Mouse (Mus musculus): ENCODE measurements at regions not wholly inside any gene's neighbourhood (a gene's known extent, or its start where the extent isn't known, plus 50 kb on each side); places are given as distances from the start of the nearest gene placed in this dataset.

GRCm38 (mm10) chr3:66738201-66739062 is 242.8 kb upstream of the Rsrc1 start:
- no peak for DNase-seq

DNA sequence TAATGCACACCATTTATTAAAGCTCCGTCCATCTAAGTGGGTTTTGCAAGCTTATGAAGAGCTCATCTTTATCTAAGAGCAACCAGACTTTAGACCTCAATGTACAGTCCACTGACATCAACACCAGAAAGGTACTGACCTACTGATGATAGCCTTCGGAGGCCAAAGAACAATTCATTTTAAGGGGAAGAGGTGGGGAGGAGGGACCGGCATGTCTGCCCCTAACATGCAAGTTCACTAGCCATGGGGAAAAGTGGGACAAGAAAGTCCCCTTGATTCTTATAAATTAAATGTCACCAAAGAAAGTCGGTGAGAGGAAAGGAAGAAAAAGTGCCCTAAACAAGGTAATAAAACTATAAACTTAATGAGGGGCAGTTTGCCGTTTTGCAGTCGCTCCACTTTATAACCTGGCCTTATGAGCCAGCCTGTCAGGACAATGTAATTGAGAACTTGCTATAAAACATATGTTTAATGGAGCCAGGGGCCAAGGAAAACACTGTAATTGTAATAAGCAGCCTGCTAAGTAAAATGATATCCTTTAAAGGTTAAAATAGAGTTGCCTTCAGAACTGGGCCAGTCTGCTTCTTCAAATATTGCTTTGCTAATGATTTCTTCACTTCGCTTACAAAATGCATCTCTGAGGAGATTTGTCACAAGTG is 241.7 kb upstream of the Rsrc1 start:
- no peak for DNase-seq

- DNase-seq: no peak
Measured at GRCm38 (mm10) chr3:66744133-66744913, 236.9 kb upstream of the Rsrc1 start.

DNA sequence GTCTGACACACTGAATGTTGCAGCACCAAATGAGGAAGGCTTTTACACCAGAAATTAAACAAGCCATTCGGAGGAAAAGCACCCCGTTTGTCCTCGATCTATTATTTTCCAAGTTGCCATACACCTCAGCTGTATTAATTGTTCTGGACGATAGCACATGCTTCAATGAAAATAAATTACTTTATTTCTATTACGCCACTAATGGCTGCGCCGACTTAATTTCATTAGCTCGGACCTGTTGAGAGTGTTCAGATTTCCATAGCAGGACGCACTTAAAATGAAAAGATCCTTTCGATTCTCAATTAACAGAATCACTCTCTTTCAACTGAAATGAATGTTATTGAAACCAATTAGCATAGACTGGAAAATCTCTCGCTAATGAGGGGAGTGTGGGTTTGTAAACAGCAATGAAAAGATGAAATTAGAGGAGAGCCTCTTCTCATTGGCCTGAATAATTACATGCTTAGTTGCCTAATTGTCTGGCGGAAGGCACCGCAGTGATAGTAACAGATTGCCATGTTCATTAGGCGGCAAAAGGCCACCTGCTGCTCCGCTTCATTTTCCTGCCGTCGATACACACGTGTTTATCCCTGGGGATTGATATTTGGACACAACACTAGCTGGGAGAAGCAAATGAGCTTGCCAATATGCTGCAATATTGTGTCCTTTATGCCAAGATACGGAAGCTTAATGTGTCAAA is 234.7 kb upstream of the Rsrc1 start:
- no peak for DNase-seq

GRCm38 (mm10) chr3:66747073-66747710 is 234.0 kb upstream of the Rsrc1 start:
- no peak for DNase-seq

DNA sequence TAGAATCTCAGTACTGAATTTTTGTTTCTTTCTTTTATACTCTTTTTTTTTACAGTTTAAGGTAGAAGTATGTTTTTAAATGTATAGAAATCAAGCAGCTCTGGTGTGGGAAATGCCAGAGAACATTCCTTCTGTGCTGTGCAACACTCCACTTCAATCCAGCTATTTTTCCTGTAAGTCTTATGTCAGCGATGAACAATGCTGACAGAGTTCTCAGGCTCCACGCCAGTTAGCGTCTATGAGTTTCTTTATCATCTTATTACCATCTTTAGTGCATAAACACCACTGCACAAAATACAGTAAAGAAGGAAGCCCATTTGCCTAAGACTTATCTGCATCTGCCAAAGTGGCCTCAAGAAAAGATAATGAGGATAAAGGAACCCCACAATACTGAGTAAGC is 223.0 kb upstream of the Rsrc1 start:
- DNase-seq: no peak

DNA sequence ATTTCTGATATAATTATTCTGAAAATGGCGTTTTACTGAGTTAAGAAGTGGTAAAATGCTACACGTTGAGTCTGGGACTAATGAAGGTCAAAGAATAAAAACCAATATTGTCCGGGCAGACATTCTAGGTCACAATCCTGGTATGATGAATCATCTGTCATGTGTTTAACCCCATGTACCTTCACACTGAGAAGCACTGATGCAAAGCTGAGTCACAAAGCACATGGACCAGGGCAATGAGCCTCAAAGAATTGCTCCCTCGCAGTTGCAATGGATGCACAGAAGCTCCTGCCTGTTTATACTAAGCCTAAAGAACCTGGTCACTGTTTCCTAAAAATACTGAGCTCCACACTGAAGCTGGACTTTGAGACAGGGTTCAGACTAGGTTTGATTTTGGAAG is 221.3 kb upstream of the Rsrc1 start:
- no peak for DNase-seq

DNA sequence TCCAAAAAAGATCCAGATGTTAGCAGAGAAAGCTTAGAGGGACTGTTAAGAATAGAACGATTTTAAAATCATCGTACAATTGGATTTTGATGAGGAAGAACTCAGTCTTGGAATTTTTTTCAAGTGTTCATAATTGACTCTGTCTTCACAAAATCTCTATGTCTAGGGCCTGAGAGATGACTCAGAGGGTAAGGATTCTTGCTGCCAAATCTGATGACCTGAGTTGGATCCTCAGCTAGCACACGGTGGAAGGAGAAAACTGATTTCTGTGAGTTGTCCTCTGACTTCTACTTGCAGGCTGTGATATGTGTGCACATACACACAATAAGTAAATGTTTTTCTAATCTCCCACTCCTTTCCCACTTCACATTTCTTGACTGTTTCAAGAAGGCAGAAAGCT is 218.7 kb upstream of the Rsrc1 start:
- DNase-seq: no peak

DNA sequence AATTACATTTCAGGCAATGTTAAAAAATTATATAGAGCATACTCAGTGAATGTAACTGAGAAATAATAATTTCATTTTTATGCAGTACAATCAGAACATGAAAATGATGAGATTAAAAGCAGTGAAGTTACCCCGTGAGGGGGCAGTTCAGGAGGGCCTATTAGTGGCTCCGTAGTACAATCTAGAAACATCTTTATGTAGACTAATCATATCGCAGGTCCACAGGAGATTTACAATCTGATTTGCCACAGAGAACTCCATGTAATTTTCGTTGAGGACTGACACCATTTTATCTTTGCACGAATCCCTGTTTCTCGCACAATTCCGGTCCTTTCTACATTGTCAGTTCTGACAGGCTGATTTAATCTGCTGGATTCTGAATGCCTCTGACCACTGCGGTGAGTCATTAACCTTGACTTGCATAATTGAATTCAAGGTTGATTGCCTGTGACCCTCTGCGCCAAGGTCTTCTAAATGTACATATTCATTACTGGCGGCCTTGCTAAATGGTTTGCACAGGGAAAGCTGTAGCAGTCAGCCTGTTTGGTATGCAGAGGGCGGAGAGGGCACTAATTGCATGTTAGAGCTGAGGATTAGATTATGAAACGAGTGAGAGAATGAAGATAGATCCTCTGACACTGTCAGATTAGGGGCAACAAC is 183.7 kb upstream of the Rsrc1 start:
- no peak for DNase-seq

GRCm38 (mm10) chr3:66798292-66798691 is 182.9 kb upstream of the Rsrc1 start:
- DNase-seq: no peak

DNA sequence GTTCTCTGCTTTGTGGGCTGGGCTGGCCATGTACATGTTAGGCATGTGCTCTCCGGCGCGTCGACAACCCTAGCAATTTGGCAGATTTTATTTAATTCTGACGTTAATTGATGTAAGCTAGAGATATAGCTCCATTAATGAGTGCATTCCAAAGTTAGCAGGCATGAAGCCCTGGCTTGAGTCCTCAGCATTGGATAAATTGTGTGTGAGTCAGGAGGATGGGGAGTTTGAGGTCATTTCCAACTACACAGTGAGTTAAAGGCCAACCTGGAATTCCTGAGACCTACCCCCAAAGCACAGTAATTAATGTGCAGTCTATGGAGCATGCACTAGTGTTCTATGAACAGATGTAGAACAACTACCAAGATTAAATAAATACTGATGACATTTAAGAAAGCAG is 178.7 kb upstream of the Rsrc1 start:
- no peak for DNase-seq

DNA sequence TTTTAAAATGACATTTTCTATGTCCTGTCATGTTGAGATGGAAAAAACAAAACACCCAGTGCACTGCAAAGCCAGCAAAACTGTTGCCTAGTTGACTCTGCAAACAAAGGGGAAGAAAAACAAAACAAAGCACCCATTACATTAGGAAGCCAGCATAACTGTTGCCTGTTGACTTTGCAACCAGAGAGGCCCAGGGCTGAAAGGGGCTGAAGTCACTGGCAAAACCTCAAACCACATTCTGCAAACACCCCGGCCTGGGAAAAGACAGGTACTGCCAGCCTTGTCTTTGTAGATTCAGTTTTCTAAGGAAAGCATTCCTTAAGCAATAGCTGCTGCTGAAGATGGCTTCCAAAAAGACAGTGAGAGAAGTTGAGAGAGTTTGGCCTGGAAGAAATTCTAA is 175.0 kb upstream of the Rsrc1 start:
- no peak for DNase-seq

DNA sequence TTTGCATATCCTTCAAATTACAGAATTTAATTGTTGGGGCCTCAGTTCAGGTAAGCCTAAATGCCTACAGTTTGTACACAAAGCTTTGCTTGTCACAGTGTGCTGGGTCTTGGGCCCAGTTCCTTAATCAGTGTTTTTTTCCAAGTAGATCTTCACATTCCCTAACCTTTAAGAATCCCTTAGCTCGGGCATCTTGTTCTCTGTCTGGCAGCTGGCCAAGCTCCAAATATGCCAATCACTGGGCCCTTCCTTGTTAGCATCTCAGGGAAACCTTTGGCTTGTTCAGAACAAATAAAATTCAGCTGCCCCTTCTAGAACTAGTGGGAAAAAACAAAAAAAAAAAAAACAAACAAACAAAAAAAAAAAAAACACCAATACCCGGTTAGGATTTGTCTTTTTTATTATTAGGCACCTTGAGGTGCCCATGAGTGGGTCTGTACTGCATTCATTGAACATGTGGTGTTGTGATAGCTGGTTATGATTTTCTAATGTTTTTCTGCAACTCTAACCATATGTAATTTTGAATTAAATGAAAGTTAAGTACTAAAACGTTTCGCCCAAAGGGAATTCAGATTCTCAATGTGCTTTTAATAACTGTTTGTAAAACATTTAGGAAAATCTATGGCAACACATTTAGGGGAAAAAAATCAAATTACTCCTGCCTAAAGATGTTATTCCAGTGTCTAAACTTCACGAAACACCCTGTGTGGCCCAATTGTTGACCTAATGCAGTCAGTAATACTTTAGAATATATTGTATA is 168.3 kb upstream of the Rsrc1 start:
- DNase-seq: no peak

DNA sequence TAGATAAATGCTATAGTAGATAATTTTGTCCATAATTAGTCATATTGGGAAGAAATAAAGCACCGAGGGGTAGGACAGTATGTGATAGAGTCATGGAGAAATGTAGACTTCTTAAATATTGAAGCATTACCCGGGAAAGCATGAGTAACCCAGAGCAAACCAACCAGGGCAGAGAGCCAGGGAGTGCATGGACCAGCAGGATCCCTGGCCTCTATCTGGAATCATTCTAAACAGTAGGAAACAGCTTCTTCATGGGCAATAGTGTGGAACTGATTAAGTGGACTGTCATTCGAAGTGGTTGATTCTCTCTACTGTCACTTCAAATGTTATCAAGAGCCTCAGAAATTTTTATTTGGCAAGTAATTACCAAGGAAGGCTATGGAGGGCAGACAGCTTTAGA is 155.4 kb upstream of the Rsrc1 start:
- no peak for DNase-seq

All from gastrocnemius, postnatal 25 days (tissue).